Mouse (Mus musculus) liver, postnatal 0 days (tissue): ENCODE measurements around the gene Cldn5.

Experiments
- CTCF ChIP-seq: sonication (generic); IDR thresholded peaks from 2 replicates; pipeline ENCODE4 v1.5.1; 2016; ENCODE audit warnings: antibody characterized with exemption, low read depth
- EP300 ChIP-seq: IDR thresholded peaks from 2 replicates; pipeline ENCODE4 v1.6.1; 2016; ENCODE audit warnings: antibody characterized with exemption, low read depth, mild to moderate bottlenecking

DNA sequence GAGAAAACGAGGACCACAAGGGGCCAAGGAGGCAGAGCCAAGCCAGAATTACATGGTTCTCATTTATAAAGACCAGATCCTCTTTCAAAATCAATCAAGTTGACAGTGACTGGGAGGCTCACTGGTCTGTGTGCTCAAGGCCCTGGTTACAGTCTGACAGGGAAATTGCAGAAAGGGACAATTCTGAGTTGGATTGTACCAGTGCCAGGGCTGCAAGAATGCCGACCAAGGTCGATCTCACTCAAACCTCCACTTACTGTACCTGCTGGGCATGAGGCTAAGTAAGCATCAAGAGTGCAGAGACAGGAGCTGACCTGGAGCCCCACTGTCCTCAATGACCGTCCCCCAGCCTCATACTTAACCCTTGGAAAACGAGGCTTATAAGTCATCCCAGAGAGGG lies 21.5 kb downstream of the Cldn5 start:
- TF ChIP-seq EP300 = no peak
- TF ChIP-seq CTCF = no peak
